Mouse (Mus musculus): ENCODE results near the gene Daw1.

The Daw1 gene

DNA sequence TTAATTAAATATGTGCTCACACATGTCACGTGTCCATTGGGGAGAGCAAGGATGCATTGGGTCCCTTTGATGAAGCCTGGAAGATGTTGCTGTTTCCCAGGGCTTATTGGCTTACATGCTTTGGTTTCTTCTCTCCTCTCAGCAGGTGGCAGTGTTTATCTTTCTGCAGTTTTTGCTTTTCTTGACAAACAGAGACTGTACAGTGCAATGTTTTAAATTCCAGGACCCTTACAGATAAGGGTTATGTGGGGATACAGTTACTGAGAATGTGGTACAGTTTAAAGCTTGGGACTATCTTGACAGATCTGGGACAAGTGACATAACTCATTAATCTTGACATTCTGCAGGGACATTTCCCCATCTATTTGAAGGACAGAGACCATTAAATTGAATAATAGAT, 58.7 kb downstream of the Daw1 start:
- no peak for DNase-seq

GRCm38 (mm10) chr1:83223072-83223471, 63.5 kb downstream of the Daw1 start:
- DNase-seq, result no peak

DNA sequence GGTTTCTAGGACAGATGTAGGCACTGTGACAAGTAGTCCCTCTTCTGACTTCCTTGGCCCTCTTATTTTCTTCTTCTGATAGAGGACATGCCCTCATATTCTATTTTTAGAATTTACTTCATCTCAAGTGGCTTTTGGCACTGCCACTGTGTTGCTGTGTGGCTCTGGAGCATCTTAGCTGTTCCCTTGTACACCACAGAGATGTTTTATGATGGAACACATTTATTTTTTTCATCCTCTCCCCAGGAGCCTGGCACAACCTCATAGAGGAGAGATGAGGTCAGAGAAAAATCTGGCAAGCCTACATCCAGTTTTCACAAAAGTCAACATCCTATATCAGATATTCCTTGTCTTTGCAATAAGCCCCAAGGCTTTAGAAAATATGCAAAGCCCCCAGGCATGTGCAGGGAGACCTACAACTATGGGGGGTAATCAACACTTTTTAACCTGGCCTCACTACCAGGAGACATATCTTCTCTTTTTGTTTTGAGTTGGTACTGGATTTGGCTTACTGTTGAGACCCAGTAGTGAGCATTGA, 64.9 kb downstream of the Daw1 start:
- no peak for DNase-seq

GRCm38 (mm10) chr1:83227946-83228345, 68.4 kb downstream of the Daw1 start:
- no peak for DNase-seq

DNA sequence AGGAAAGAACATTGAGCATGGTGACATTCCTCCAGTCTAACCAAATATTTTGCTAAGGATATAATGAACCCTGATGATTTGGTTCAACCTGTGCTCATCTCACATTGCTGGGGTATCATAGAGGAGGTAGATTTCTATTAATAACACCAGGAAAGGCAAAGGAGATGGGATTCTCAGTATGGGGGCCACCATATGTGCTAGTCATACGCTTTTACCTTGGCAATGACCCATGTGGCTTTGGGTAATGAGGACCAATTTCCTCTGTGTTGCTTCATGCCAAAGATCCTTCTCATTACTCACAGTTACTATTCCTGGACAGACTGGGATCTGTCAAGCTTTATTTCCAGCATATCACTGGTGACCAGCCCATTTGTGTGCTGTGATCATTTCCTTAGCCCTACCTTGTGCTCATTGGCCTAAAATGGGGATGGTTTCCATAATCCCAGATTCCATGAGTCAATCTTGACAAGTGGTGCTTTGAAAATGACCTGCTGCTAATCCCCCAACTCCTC, 88.7 kb downstream of the Daw1 start:
- DNase-seq, result no peak

GRCm38 (mm10) chr1:83251746-83252145, 92.2 kb downstream of the Daw1 start:
- DNase-seq, result no peak
